Mouse (Mus musculus) lung, adult 2 months (tissue): Measurements from ENCODE around the gene Parp2.

Experiments
- CTCF ChIP-seq: fragments of 200-500 bp; IDR thresholded peaks from 2 replicates; pipeline ENCODE4 v1.5.1; 2011; ENCODE audit warnings: mild to moderate bottlenecking, low read length, control low read depth; ENCODE audit not compliant: insufficient read depth
- POLR2A ChIP-seq: fragments of 200-500 bp; IDR thresholded peaks from 2 replicates; pipeline ENCODE4 v1.6.1; 2011; ENCODE audit warnings: low read depth, mild to moderate bottlenecking, control low read depth, low read length, borderline replicate concordance; ENCODE audit errors: extremely low read depth

- no peak for TF ChIP-seq POLR2A
- no peak for TF ChIP-seq CTCF
Measured at GRCm38 (mm10) chr14:50802843-50803562, 4.6 kb upstream of the Parp2 start.
